Mouse (Mus musculus) spleen, adult 2 months (tissue): Measurements from ENCODE around the gene Hepacam2.

Experiments used
- CTCF ChIP-seq: fragments of 200-500 bp; IDR thresholded peaks from 2 replicates; pipeline ENCODE4 v1.5.1; 2011; ENCODE audit warnings: mild to moderate bottlenecking, inconsistent platforms; ENCODE audit not compliant: insufficient read depth, insufficient read length, insufficient replicate concordance; ENCODE audit errors: extremely low read depth
- POLR2A ChIP-seq: fragments of 200-500 bp; IDR thresholded peaks from 2 replicates; pipeline ENCODE4 v1.6.1; 2011; ENCODE audit warnings: low read depth, low read length, inconsistent platforms

- TF ChIP-seq CTCF = no peak
- no peak for TF ChIP-seq POLR2A
Measured at GRCm38 (mm10) chr6:3511116-3511515, 13.0 kb upstream of the Hepacam2 start.
